Mouse (Mus musculus): ENCODE measurements around the gene Pcdh7. TPM values are rescaled to one million over a fixed set of nuclear protein-coding genes. Genes with fewer than 3 reads are reported as not detected.

Pcdh7 gene
- polyA plus RNA-seq, 1 experiment: 25.8 TPM

- peak; percentile 44 for DNase-seq (ENCODE audit: low read depth)
- TF ChIP-seq CTCF (IDR thresholded peaks at IDR 0.05; ENCODE audit: borderline replicate concordance, extremely low read depth, insufficient read depth, insufficient read length) (no peak), POLR2A (IDR thresholded peaks at IDR 0.05; ENCODE audit: borderline replicate concordance, extremely low read depth, insufficient read depth, insufficient read length, poor library complexity, severe bottlenecking) (no peak)
Measured at GRCm38 (mm10) chr5:57807350-57807749, 89.6 kb downstream of the Pcdh7 start.

GRCm38 (mm10) chr5:57810641-57811040, 92.9 kb downstream of the Pcdh7 start:
- TF ChIP-seq CTCF (IDR thresholded peaks at IDR 0.05; ENCODE audit: borderline replicate concordance, extremely low read depth, insufficient read depth, insufficient read length) (no peak), POLR2A (IDR thresholded peaks at IDR 0.05; ENCODE audit: borderline replicate concordance, extremely low read depth, insufficient read depth, insufficient read length, poor library complexity, severe bottlenecking) (no peak)
- DNase-seq (ENCODE audit: low read depth): no peak

GRCm38 (mm10) chr5:57815964-57816589, 98.3 kb downstream of the Pcdh7 start:
- DNase-seq (ENCODE audit: low read depth): no peak
- TF ChIP-seq POLR2A (IDR thresholded peaks at IDR 0.05; ENCODE audit: borderline replicate concordance, extremely low read depth, insufficient read depth, insufficient read length, poor library complexity, severe bottlenecking): no peak
- TF ChIP-seq CTCF (IDR thresholded peaks at IDR 0.05; ENCODE audit: borderline replicate concordance, extremely low read depth, insufficient read depth, insufficient read length): no peak

GRCm38 (mm10) chr5:57819788-57820187, 102.0 kb downstream of the Pcdh7 start:
- no peak for DNase-seq (ENCODE audit: low read depth)
- TF ChIP-seq POLR2A (IDR thresholded peaks at IDR 0.05; ENCODE audit: borderline replicate concordance, extremely low read depth, insufficient read depth, insufficient read length, poor library complexity, severe bottlenecking) (no peak), CTCF (IDR thresholded peaks at IDR 0.05; ENCODE audit: borderline replicate concordance, extremely low read depth, insufficient read depth, insufficient read length) (no peak)

GRCm38 (mm10) chr5:57821099-57821498, 103.3 kb downstream of the Pcdh7 start:
- TF ChIP-seq POLR2A (IDR thresholded peaks at IDR 0.05; ENCODE audit: borderline replicate concordance, extremely low read depth, insufficient read depth, insufficient read length, poor library complexity, severe bottlenecking) (no peak), CTCF (IDR thresholded peaks at IDR 0.05; ENCODE audit: borderline replicate concordance, extremely low read depth, insufficient read depth, insufficient read length) (no peak)
- no peak for DNase-seq (ENCODE audit: low read depth)

GRCm38 (mm10) chr5:57828437-57828836, 110.7 kb downstream of the Pcdh7 start:
- DNase-seq (ENCODE audit: low read depth): no peak
- TF ChIP-seq CTCF (IDR thresholded peaks at IDR 0.05; ENCODE audit: borderline replicate concordance, extremely low read depth, insufficient read depth, insufficient read length) (no peak), POLR2A (IDR thresholded peaks at IDR 0.05; ENCODE audit: borderline replicate concordance, extremely low read depth, insufficient read depth, insufficient read length, poor library complexity, severe bottlenecking) (no peak)

GRCm38 (mm10) chr5:57837150-57837549, 119.4 kb downstream of the Pcdh7 start:
- no peak for TF ChIP-seq CTCF (IDR thresholded peaks at IDR 0.05; ENCODE audit: borderline replicate concordance, extremely low read depth, insufficient read depth, insufficient read length)
- TF ChIP-seq POLR2A (IDR thresholded peaks at IDR 0.05; ENCODE audit: borderline replicate concordance, extremely low read depth, insufficient read depth, insufficient read length, poor library complexity, severe bottlenecking): no peak
- no peak for DNase-seq (ENCODE audit: low read depth)

- no peak for DNase-seq (ENCODE audit: low read depth)
- TF ChIP-seq POLR2A (IDR thresholded peaks at IDR 0.05; ENCODE audit: borderline replicate concordance, extremely low read depth, insufficient read depth, insufficient read length, poor library complexity, severe bottlenecking) (no peak), CTCF (IDR thresholded peaks at IDR 0.05; ENCODE audit: borderline replicate concordance, extremely low read depth, insufficient read depth, insufficient read length) (no peak)
Measured at GRCm38 (mm10) chr5:57841357-57842119, 123.8 kb downstream of the Pcdh7 start.

GRCm38 (mm10) chr5:57847500-57847899, 129.7 kb downstream of the Pcdh7 start:
- DNase-seq (ENCODE audit: low read depth): peak; percentile 84

GRCm38 (mm10) chr5:57850111-57850510, 132.3 kb downstream of the Pcdh7 start:
- TF ChIP-seq CTCF (IDR thresholded peaks at IDR 0.05; ENCODE audit: borderline replicate concordance, extremely low read depth, insufficient read depth, insufficient read length): no peak
- no peak for DNase-seq (ENCODE audit: low read depth)

More at GRCm38 (mm10) chr5:57847500-57847899, 129.7 kb downstream of the Pcdh7 start:
- TF ChIP-seq POLR2A (IDR thresholded peaks at IDR 0.05; ENCODE audit: borderline replicate concordance, extremely low read depth, insufficient read depth, insufficient read length, poor library complexity, severe bottlenecking): no peak
- TF ChIP-seq CTCF (IDR thresholded peaks at IDR 0.05; ENCODE audit: borderline replicate concordance, extremely low read depth, insufficient read depth, insufficient read length): no peak

- TF ChIP-seq POLR2A (IDR thresholded peaks at IDR 0.05; ENCODE audit: borderline replicate concordance, extremely low read depth, insufficient read depth, insufficient read length, poor library complexity, severe bottlenecking) (no peak), CTCF (IDR thresholded peaks at IDR 0.05; ENCODE audit: borderline replicate concordance, extremely low read depth, insufficient read depth, insufficient read length) (no peak)
Measured at GRCm38 (mm10) chr5:57857316-57857715, 139.5 kb downstream of the Pcdh7 start.

GRCm38 (mm10) chr5:57864254-57864653, 146.5 kb downstream of the Pcdh7 start:
- no peak for DNase-seq (ENCODE audit: low read depth)
- no peak for TF ChIP-seq CTCF (IDR thresholded peaks at IDR 0.05; ENCODE audit: borderline replicate concordance, extremely low read depth, insufficient read depth, insufficient read length)
- no peak for TF ChIP-seq POLR2A (IDR thresholded peaks at IDR 0.05; ENCODE audit: borderline replicate concordance, extremely low read depth, insufficient read depth, insufficient read length, poor library complexity, severe bottlenecking)

More at GRCm38 (mm10) chr5:57857316-57857715, 139.5 kb downstream of the Pcdh7 start:
- DNase-seq (ENCODE audit: low read depth): no peak

All from brain, embryonic 14.5 days (tissue).